Mouse (Mus musculus) neural tube, embryonic 12.5 days (tissue): Measurements from ENCODE around the gene Gm30191. TPM values are rescaled to one million over a fixed set of nuclear protein-coding genes. Genes with fewer than 3 reads are reported as not detected.
A peak's percentile ranks its signal among the peaks of the same experiment; 100 is the strongest.
"Not testable (repeated sequence)": the region's sequence is repeated elsewhere in the genome, so short reads cannot be mapped to it uniquely, and the experiment has no call there.

Experiments used
- ATAC-seq: fragments of 200-750 bp; cut with Nextera tagmentation; 2 replicates; pipeline ENCODE4 v1.8.0; 2017; ENCODE audit warnings: low read depth, mild to moderate bottlenecking, moderate TSS enrichment, moderate library complexity; ENCODE audit not compliant: low FRiP score
- H3K27ac ChIP-seq: fragments of 300-500 bp; sonication (generic); 2 replicates; pipeline ENCODE4 v1.5.1; 2016
- H3K27me3 ChIP-seq: fragments of 300-500 bp; sonication (generic); replicated peaks from 2 replicates; pipeline ENCODE4 v1.6.1; 2016; ENCODE audit warnings: mild to moderate bottlenecking
- H3K36me3 ChIP-seq: fragments of 300-500 bp; sonication (generic); 2 replicates; pipeline ENCODE4 v1.6.1; 2016; ENCODE audit warnings: mild to moderate bottlenecking
- H3K4me1 ChIP-seq: fragments of 300-500 bp; sonication (generic); 2 replicates; pipeline ENCODE4 v1.6.1; 2016
- H3K4me2 ChIP-seq: fragments of 300-500 bp; sonication (generic); replicated peaks from 2 replicates; pipeline ENCODE4 v1.6.1; 2016; ENCODE audit warnings: mild to moderate bottlenecking
- H3K4me3 ChIP-seq: fragments of 300-500 bp; sonication (generic); 2 replicates; pipeline ENCODE4 v1.5.1; 2016
- H3K9ac ChIP-seq: fragments of 300-500 bp; sonication (generic); 2 replicates; pipeline ENCODE4 v1.6.1; 2016; ENCODE audit warnings: mild to moderate bottlenecking
- H3K9me3 ChIP-seq: fragments of 300-500 bp; sonication (generic); 2 replicates; pipeline ENCODE4 v1.6.1; 2016; ENCODE audit warnings: mild to moderate bottlenecking
- WGBS: fragments of 180-500 bp; shearing (Covaris S2); methylation state at CpG from one replicate; pipeline ENCODE4 v1.1.7; 2016; 5-methylcytosine and 5-hydroxymethylcytosine counted together
- polyA plus RNA-seq: library from polyadenylated mRNA; unstranded; fragments of >200 nt; fragmentation: Nextera tagmentation; extraction: Ambion mirVana; gene quantifications from 2 replicates; pipeline ENCODE4 v1.2.1, GENCODE M21; 2016

Gm30191 gene
- polyA plus RNA-seq, 1 experiment from 2014 or later: not detected

DNA sequence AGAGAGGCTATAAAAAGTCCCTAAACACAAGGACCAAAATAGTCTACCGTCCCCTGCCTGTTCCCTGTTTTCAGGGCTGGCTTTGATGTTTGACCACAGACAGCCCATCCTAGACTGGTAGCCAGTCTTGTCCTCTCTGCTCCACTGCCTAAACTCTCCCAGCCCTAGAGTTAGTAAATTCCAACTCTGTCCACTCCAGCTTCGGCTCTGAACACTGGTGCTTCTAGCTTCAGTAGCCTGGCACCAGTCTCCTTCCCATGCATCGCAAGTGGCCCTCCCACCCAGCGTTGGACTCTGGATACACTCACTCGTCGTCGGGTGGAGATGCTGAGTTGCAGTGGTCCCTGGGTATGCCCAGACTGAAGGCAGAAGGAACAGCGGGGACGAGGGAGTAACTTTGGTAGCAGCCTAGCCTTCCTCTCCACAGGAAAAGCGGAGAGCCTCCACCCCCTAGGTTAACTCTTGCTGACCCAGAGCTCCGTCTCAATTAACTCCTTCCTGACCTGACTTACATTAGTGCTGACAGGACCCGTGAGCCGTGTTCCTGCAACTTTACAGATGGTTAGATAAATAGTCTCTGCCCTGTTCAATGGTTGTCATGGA, 7.1 kb downstream of the Gm30191 start, which contains the start of gene Grrp1:
TSS of gene Grrp1 (minus strand) at position 385 of the 603 bp plus-strand sequence.
- Histone ChIP-seq H3K9me3 (no peaks in the 10 kb centered on the region), H3K27me3 (peaks cover 63% of the 10 kb centered on the region), H3K36me3 (no peaks in the 10 kb centered on the region), H3K4me1 (peaks cover 78% of the 10 kb centered on the region), H3K4me3 (peak within 1 kb of the TSS; percentile 21), H3K4me2 (peak within 1 kb of the TSS; percentile 84), H3K27ac (no peak within 1 kb of the TSS), H3K9ac (0 out of 2 replicates have a peak within 1 kb of the TSS, but pooled peaks have one; percentile 1)
- no peak for ATAC-seq
- 1% methylated on average over 13 of the region's 13 CpGs for WGBS

DNA sequence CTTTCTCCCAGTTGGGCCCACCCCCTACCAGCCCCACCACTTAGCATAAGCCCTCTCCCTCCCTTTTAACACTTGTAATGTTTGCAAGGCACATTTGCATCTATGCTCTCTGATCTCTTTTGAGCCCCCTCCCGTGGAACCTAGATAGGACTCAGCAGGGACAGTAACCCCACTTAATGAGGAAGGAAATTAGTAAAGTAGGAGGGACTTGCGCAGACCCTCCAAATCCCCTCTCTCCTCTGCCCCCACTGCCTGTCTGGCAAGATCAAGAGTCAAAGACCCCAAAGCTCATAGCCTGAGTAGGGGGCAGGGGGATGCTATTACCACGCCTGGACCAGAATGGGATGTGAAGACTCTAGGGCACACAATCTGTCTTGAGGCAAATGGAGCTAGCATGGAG, 8.1 kb downstream of the Gm30191 start:
- Histone ChIP-seq H3K9ac (no peak overlapping the region), H3K36me3 (no peaks in the 10 kb centered on the region), H3K27ac (no peak overlapping the region), H3K4me3 (no peak overlapping the region), H3K27me3 (peaks cover 54% of the 10 kb centered on the region), H3K9me3 (no peaks in the 10 kb centered on the region), H3K4me1 (peaks cover 74% of the 10 kb centered on the region), H3K4me2 (no peak overlapping the region; the same call in 1 of the 2 replicates)
- WGBS: 15% methylated on average over 3 of the region's 3 CpGs
- no peak for ATAC-seq

DNA sequence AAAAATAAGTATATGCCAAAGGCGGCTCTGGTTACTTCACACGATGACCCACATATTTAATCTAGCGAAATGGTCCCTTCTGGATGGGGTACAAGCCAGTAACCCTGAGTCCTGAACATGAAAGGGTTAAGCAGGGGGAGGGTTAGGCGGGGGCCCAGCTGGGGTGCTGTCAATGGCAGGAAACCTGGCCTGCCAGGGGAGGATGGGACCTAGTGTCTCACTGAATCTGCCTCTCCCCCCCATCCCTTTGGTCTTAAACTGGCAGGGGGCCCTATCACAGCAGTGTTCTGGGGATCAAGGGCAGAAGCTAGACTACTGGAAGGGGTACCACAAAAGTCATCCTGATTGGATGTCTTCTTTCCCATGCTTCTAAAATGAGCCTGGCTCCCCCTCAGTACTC, 9.1 kb downstream of the Gm30191 start:
- Histone ChIP-seq H3K4me2 (0 out of 2 replicates have a peak overlapping the region, but pooled peaks have one; percentile 21), H3K4me1 (peaks cover 64% of the 10 kb centered on the region), H3K36me3 (no peaks in the 10 kb centered on the region), H3K9me3 (no peaks in the 10 kb centered on the region), H3K27me3 (peaks cover 44% of the 10 kb centered on the region), H3K27ac (no peak overlapping the region), H3K9ac (no peak overlapping the region), H3K4me3 (no peak overlapping the region)
- ATAC-seq: no peak
- 14% methylated on average over 4 of the region's 4 CpGs for WGBS

DNA sequence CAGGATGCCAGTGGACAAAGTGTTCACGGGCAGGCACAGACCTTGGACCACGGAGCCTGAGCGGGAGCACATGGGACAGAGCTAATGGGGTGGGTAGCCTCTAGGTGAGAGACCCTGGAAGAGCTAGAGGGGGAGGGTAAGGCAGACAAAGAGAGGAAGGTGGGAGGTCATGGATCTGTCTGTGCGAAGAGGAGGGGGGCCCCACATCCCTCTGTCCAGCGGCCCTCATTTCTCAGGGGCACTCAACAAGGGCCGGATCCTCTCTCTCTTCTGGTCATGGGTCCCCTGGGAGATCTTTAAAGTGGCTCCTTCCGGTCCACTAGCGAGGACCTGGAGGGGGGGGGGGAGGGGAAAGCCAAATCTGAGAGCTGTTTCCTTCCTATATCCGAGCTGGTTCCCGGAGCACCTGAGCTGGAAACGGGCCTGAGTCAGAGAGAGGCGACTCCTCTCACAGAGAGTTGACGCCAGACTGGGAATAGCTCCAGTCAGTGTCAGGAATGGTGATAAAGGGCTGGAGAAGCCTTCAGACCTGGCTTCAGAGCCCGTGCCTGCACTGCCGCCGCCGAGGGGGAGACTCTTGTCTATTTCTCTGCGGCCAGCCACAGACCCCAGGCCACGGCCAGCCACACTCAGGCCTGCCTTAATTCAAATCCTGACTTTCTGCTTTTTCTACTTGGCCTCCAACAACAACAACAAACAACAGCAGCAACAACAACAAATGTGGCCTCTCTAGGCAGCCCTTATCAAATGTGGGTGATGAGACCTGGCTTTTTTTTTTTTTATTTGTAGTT, 9.9 kb downstream of the Gm30191 start:
- no peak for ATAC-seq
- Histone ChIP-seq H3K4me1 (peaks cover 57% of the 10 kb centered on the region), H3K9ac (no peak overlapping the region), H3K27ac (0 out of 2 replicates have a peak overlapping the region, but pooled peaks have one; percentile 23), H3K36me3 (no peaks in the 10 kb centered on the region), H3K9me3 (no peaks in the 10 kb centered on the region), H3K4me3 (no peak overlapping the region), H3K4me2 (peak overlapping the region; percentile 21), H3K27me3 (peaks cover 36% of the 10 kb centered on the region)
- 4% methylated on average over 19 of the region's 19 CpGs for WGBS

DNA sequence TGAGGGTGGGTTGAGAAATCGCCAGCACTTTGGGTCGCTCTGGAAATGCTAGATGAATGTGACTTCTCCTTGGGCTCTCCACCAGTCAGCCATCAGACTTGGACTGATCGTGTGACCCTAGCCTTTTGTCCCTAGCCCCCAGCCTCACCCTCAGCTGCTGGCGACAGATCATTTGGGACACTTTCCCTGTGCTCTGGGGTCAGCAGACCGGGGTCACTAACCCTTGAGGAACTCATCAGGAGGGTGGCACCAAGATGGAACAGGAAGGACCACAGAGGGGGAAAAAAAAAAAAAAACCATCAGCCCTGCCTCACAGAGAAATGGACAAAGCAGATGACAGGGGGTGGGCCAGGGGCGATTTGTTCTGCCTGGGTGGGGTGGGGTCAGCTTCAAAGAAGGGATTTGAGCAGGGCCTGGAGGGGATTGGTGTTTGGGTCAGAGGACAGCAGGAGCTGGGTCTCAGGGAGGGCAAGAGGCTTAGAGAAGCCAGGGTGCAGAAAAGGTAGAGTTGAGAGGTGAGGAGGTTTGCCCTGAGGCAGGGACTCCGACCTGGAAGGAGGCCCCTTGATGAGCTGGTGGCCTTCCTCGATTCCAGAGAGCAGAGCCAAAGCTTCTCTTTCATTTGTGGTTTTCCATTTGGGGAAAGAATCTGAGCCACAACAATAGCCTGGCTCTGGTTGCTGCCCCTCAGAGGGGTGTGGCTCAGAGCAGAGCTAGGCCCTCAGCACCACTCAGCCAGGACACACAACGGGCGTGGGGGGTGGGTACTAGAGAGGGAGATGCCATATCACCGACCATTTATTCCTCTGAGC, 10.7 kb downstream of the Gm30191 start:
- Histone ChIP-seq H3K36me3 (no peaks in the 10 kb centered on the region), H3K4me2 (no peak overlapping the region), H3K9ac (no peak overlapping the region), H3K9me3 (no peaks in the 10 kb centered on the region), H3K4me1 (peaks cover 49% of the 10 kb centered on the region), H3K4me3 (no peak overlapping the region), H3K27ac (no peak overlapping the region), H3K27me3 (peaks cover 28% of the 10 kb centered on the region)
- no peak for ATAC-seq
- WGBS: 5% methylated on average over 11 of the region's 11 CpGs

DNA sequence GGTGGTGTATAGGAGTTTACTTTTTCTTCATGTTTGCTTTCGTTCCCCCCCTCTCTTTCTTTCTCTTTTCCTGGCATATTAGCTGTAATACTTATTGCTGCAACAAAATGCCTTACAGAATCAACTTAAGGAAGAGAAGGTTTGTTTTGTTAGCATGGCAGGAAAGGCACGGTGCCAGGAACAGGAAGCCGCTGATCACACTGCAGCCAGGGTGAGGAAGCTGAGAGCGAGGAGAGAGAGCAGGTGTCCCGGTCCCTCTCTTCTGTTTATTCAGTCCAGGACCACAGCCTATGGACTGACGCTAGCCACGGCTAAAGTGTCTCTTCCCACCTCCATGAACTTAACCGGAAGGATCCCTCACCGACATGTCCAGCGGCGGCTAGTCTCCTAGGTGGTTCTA, 11.6 kb downstream of the Gm30191 start:
- no peaks in the 10 kb centered on the region for H3K36me3 ChIP-seq
- H3K9ac ChIP-seq: no peak overlapping the region
- H3K4me2 ChIP-seq: no peak overlapping the region
- 70% methylated on average over 11 of the region's 11 CpGs for WGBS
- ATAC-seq: no peak
- H3K27me3 ChIP-seq: peaks cover 19% of the 10 kb centered on the region; the same call in 1 of the 2 replicates
- no peaks in the 10 kb centered on the region for H3K9me3 ChIP-seq
- no peak overlapping the region for H3K27ac ChIP-seq
- peaks cover 42% of the 10 kb centered on the region for H3K4me1 ChIP-seq
- no peak overlapping the region for H3K4me3 ChIP-seq

DNA sequence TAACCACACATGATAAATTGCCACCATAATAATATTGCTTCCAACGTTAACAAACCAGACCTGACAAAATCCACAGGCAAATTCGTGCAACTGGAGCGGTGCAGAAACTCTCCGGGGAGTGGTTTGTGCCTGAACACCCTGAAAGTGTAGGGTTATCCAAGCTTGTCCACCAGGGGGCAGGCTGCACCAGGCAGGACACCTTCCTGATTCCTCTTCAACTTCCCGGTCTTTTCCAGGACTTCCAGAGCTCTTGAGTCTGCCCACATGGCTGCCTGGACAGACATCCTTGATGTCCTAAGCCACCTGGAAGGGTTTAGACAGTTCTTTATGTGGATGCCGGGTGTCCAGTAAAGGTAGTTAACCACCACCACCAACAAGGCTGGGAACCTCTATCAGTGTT, 16.5 kb downstream of the Gm30191 start:
- Histone ChIP-seq H3K9me3 (no peaks in the 10 kb centered on the region), H3K9ac (no peak overlapping the region), H3K36me3 (no peaks in the 10 kb centered on the region), H3K27ac (no peak overlapping the region), H3K4me1 (no peaks in the 10 kb centered on the region), H3K4me2 (no peak overlapping the region), H3K4me3 (no peak overlapping the region), H3K27me3 (no peaks in the 10 kb centered on the region)
- ATAC-seq: no peak
- WGBS: 34% methylated on average over 6 of the region's 6 CpGs

DNA sequence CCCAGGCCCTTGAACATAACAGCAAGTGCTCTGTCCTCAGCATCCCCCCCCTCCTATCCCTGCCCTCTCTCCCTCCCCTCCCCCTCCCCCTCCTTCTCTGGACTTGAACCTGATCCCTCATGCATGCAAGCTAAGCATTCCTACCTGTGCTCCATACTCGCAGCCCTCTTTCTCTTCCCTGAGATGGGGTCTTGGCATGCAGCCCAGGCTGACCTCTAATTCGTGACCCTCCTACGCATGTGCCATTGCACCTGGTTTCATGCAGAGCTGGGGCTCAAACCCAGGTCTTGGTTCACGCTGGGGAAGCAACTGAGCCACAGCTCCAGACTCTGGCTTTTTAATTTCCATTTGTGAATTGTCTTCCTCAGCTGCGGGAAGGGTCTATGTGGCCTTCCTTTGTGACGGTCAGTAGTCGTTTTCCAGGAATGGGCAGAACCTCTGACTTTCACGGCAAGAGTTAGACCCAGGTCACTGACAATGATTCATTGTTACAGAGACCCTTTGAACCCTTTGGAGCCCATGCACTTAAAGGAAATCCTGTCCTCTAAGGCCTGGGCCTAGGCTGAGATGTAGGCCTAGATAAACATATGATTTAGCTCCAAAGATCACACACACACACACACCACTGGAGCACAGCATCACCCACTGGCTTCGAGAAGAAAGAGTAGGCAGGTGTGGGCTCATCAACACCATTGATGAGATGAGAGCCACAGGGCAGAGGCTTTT, 19.3 kb downstream of the Gm30191 start:
- no peak for ATAC-seq
- no peak overlapping the region for H3K9ac ChIP-seq
- no peaks in the 10 kb centered on the region for H3K36me3 ChIP-seq
- H3K4me2 ChIP-seq: no peak overlapping the region
- 53% methylated on average over 9 of the region's 9 CpGs for WGBS
- no peaks in the 10 kb centered on the region for H3K9me3 ChIP-seq
- H3K4me3 ChIP-seq: no peak overlapping the region
- no peak overlapping the region for H3K27ac ChIP-seq
- H3K4me1 ChIP-seq: no peaks in the 10 kb centered on the region
- no peaks in the 10 kb centered on the region for H3K27me3 ChIP-seq

DNA sequence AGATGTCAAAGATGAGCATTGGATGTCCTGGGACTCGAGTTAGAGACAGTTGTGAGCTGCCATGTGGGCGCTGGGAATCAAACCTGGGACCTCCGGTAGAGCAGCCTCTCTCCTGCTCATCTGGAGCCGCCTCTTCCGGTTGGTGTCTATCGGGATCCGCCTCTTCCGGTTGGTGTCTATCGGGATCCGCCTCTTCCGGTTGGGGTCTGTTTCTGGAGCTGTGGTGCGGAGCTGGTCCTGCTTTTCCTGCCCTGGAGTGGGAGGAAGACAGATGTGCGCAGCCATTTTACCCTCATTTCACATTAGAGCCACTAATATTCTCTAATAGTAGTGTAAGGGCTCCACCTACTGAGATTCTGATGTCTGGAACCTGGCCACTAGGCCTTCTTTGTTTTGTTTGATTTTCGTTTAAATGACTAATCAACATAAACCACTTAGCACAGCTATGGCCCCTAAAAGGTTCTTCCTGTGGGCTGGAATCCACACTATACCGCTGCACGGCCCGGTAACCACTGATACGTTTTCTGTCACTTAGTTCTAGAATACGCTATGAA, 21.4 kb downstream of the Gm30191 start:
- Histone ChIP-seq H3K9me3 (no peaks in the 10 kb centered on the region), H3K27me3 (no peaks in the 10 kb centered on the region), H3K9ac (no peak overlapping the region), H3K4me2 (no peak overlapping the region), H3K4me1 (no peaks in the 10 kb centered on the region), H3K36me3 (no peaks in the 10 kb centered on the region), H3K27ac (no peak overlapping the region), H3K4me3 (no peak overlapping the region)
- 86% methylated on average over 19 of the region's 19 CpGs for WGBS
- ATAC-seq: no peak

DNA sequence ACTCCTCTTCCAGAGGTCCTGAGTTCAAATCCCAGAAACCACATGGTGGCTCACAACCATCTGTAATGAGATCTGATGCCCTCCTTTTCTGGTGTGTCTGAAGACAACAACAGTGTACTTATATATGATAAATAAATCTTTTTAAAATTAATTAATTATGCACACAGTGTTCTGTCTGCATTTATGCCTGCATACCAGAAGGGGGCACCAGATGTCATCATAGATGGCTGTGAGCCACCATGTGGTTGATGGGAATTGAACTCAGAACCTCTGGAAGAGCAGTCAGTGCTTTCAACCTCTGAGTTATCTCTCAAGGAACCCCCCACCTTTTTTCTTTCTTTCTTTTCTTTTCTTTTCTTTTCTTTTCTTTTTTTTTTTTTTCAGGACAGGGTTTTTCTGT, 22.9 kb downstream of the Gm30191 start:
- not testable (repeated sequence) for H3K9me3 ChIP-seq, H3K9ac ChIP-seq, H3K36me3 ChIP-seq, ATAC-seq, H3K4me3 ChIP-seq, H3K27ac ChIP-seq, H3K4me1 ChIP-seq, H3K4me2 ChIP-seq, H3K27me3 ChIP-seq

DNA sequence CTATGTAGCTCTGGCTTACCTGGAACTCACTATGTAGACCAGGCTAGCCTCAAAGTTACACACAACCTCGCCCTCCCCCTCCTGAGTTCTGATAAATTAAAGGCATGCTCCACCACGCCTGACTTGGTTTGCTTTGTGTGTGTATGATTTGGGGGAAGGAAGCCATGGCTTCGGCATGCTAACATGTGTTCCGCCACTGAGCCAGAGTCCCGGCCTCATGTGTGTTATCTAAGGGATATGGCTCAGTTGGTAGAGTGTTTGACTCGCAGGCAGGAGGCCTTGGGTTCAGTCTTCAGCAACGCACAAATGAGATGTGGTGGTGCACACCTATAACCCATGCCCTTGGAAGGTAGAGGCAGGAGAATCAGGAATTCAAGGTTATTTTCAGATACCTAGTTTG, 25.2 kb downstream of the Gm30191 start:
- Histone ChIP-seq H3K27me3 (no peaks in the 10 kb centered on the region), H3K27ac (no peak overlapping the region), H3K9ac (no peak overlapping the region), H3K36me3 (peaks cover 9% of the 10 kb centered on the region), H3K4me1 (no peaks in the 10 kb centered on the region), H3K4me2 (no peak overlapping the region), H3K9me3 (no peaks in the 10 kb centered on the region), H3K4me3 (no peak overlapping the region)
- no peak for ATAC-seq
- 86% methylated on average over 7 of the region's 7 CpGs for WGBS
